Mouse (Mus musculus) ES-E14 (cell line): ENCODE results near the gene Slc38a5.

ENCODE experiments used
- CHD2 ChIP-seq: IDR thresholded peaks from 2 replicates; pipeline ENCODE4 v1.6.1; 2014; ENCODE audit warnings: mild to moderate bottlenecking, low read depth, low read length, inconsistent platforms
- HCFC1 ChIP-seq: IDR thresholded peaks from 2 replicates; pipeline ENCODE4 v1.6.1; 2012; ENCODE audit warnings: low read length, inconsistent platforms, borderline replicate concordance; ENCODE audit not compliant: insufficient read depth
- MAFK ChIP-seq: IDR thresholded peaks from 2 replicates; pipeline ENCODE4 v1.6.1; 2014; ENCODE audit warnings: mild to moderate bottlenecking, low read depth, low read length, inconsistent platforms; ENCODE audit not compliant: insufficient read depth
- ZC3H11A ChIP-seq: IDR thresholded peaks from 2 replicates; pipeline ENCODE4 v1.6.1; 2012; ENCODE audit warnings: low read depth, mild to moderate bottlenecking, inconsistent platforms, low read length, borderline replicate concordance
- ZNF384 ChIP-seq: IDR thresholded peaks from 2 replicates; pipeline ENCODE4 v1.6.1; 2012; ENCODE audit warnings: low read depth, low read length, inconsistent platforms

GRCm38 (mm10) chrX:8274056-8274455 is 3.1 kb downstream of the Slc38a5 start:
- no peak for TF ChIP-seq HCFC1
- TF ChIP-seq MAFK = no peak
- TF ChIP-seq ZC3H11A = no peak
- no peak for TF ChIP-seq CHD2
- TF ChIP-seq ZNF384 = no peak
